17 mouse cellular contexts compared by ENCODE assay signal in genomic region chr5:124125093-124125492, GRCm38 (mm10).
"Had no signal": no experiment of that assay in that cellular context is flagged by ENCODE, and none has a peak within 500 bp of the region (broad histone marks: within the 10 kb centered on the region; RNA-seq: fewer than 3 reads in every experiment).

No protein-coding gene starts in this region.

- H3K4me2 ChIP-seq: lung, embryonic 15.5 days; midbrain, embryonic 11.5 days; midbrain, embryonic 13.5 days; midbrain, embryonic 15.5 days; neural tube, embryonic 12.5 days; stomach, embryonic 15.5 days had no signal

- H3K4me1 ChIP-seq: lung, embryonic 15.5 days; midbrain, embryonic 13.5 days; midbrain, embryonic 15.5 days; neural tube, embryonic 12.5 days; stomach, embryonic 15.5 days had no signal

- H3K27me3 ChIP-seq: lung, embryonic 15.5 days; megakaryocyte, embryonic 14.5 days; midbrain, embryonic 13.5 days; midbrain, embryonic 15.5 days; neural tube, embryonic 12.5 days; stomach, embryonic 15.5 days had no signal

- H3K4me3 ChIP-seq: lung, embryonic 15.5 days; megakaryocyte, embryonic 14.5 days; midbrain, embryonic 13.5 days; midbrain, embryonic 15.5 days; neural tube, embryonic 12.5 days; stomach, embryonic 15.5 days had no signal

- DNase-seq: lung, adult 2 months; lung, postnatal 14 days; lung, postnatal 36 days; right cerebral cortex, postnatal 14 days; thymus, adult 2 months; thymus, postnatal 25 days; thymus, postnatal 4 days had no signal

- ATAC-seq: lung, postnatal 0 days; midbrain, embryonic 13.5 days; midbrain, embryonic 15.5 days had no signal

- H3K9ac ChIP-seq: lung, embryonic 15.5 days; midbrain, embryonic 13.5 days; midbrain, embryonic 15.5 days; neural tube, embryonic 12.5 days; stomach, embryonic 15.5 days had no signal

- H3K27ac ChIP-seq: lung, embryonic 15.5 days; macrophage; midbrain, embryonic 13.5 days; midbrain, embryonic 15.5 days; neural tube, embryonic 12.5 days; stomach, embryonic 15.5 days; stomach, postnatal 0 days had no signal

- H3K9me3 ChIP-seq: lung, embryonic 15.5 days; megakaryocyte, embryonic 14.5 days; midbrain, embryonic 13.5 days; midbrain, embryonic 15.5 days; neural tube, embryonic 12.5 days; stomach, embryonic 15.5 days had no signal
